Mouse (Mus musculus): ENCODE measurements around the gene Cdsn.

Cdsn gene

GRCm38 (mm10) chr17:35537421-35537820, 14.5 kb upstream of the Cdsn start:
- DNase-seq = no peak

DNA sequence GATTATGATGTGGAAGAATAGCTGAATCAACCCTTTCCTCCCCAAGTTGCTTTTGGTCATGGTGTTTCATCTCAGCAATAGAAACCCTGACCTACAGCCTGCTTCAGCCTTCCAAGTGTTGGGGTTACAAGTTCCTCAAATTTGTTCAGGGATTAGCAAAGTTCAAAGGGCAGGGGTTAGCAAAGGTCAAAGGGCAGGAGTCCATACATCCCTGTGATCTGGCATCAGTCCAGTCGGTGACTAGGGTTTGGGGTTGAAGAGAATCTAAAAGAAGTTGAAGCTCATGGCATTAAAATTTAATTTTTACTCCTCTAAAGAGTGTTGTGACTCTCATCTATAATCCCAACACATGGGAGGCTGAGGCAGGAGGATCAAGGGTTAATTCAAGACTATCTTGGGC, 13.5 kb upstream of the Cdsn start:
- no peak for DNase-seq

GRCm38 (mm10) chr17:35539540-35539939, 12.4 kb upstream of the Cdsn start:
- DNase-seq = no peak

DNA sequence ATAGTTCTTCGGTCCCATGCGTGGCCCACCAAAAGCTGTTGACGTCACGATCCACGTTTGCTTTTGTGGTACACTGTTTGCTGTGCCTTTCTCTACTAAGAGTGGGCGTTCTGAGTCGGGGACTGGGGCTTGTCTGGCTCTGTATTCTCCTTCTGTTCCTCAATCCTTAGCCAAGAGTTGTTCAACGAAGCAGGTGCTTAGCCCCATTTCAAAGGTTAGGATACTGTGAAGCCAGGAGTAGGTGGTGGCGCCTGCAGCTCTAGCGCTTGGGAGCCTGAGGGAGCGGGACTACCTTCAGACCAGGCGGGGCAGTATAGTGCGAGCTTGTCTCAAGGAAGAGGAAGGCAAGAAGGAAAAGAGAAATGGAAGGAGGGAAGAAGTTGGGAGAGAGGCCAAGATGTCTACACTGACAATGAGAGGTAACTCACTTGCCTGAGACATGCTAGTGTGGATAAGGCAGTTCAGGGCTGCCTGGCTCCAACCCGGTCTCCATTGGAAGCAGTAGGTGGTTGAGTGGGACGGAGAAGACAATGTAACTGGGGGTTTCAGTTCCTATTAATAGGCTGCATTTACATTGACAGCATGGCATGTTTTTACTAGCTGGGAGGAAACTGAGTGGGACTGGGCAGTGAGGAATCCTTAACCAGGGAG, 9.0 kb upstream of the Cdsn start:
- DNase-seq = no peak

- DNase-seq = no peak
Measured at GRCm38 (mm10) chr17:35543412-35543861, 8.5 kb upstream of the Cdsn start.

- DNase-seq = no peak
Measured at GRCm38 (mm10) chr17:35544001-35544400, 7.9 kb upstream of the Cdsn start.

GRCm38 (mm10) chr17:35544680-35545079, 7.2 kb upstream of the Cdsn start:
- peak; percentile 65 for DNase-seq

DNA sequence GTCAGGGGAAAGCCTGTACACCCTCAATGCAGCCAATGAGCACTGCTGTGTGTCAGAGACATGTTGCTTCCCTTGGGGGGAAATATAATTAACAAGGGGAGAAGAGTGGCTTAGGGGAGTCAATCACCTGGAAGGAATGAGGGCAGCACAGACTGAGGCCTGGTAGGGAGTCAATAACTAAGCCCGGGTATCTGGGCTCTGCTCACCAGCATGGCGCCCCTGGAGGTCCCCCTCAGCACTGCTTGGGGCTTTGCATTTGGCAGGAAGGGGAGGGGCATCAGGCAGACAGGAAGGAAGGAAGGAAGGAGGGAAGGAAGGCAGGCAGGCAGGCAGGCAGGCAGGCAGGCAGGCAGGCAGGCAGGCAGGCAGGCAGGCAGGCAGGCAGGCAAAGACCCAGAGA, 4.5 kb upstream of the Cdsn start:
- no peak for DNase-seq

- no peak for DNase-seq
Measured at GRCm38 (mm10) chr17:35548636-35549035, 3.3 kb upstream of the Cdsn start.

GRCm38 (mm10) chr17:35549437-35550142, 2.3 kb upstream of the Cdsn start:
- peak; percentile 85 for DNase-seq

GRCm38 (mm10) chr17:35550143-35550494, 1.8 kb upstream of the Cdsn start:
- no peak for DNase-seq

DNA sequence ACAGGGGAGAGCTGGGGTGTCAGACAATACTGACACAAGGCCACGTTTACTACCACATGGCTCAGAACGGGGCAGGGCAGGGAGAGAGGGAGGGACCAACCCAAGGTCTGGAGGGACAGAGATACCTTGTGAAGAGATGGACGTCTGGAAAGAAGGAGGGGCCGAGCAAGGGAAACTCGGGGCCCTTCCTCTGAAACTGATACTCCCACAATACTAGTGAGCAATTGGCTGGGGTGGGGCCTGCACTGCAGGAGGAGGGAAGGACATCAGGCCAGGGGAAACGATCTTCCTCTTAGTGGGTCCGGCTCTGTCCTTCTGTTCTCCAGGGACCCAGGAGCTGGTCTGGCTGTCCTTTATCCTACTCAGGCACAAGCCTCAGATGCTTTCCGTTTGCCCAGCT, 1.1 kb upstream of the Cdsn start:
- DNase-seq = no peak

DNA sequence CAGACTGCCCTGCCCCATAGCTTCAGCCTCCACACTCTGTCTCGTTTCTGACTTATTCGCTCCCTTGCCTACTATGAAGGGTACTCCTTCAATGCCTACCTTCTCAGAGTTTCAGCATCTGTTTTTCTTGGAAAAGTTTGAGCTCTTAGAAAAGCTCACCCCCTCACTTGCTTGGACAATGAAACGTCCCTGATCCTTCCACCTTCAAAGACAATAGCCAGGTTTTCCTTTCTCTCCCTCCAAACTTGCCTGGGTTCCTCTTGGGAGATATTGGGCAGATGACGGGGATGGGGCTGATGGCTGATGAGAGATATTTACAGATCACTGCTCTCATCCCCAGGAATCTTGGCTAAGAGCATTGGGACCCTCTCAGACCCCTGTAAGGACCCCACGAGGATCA, 2.4 kb downstream of the Cdsn start:
- DNase-seq = no peak

- DNase-seq = no peak
Measured at GRCm38 (mm10) chr17:35554761-35555397, 3.0 kb downstream of the Cdsn start.

DNA sequence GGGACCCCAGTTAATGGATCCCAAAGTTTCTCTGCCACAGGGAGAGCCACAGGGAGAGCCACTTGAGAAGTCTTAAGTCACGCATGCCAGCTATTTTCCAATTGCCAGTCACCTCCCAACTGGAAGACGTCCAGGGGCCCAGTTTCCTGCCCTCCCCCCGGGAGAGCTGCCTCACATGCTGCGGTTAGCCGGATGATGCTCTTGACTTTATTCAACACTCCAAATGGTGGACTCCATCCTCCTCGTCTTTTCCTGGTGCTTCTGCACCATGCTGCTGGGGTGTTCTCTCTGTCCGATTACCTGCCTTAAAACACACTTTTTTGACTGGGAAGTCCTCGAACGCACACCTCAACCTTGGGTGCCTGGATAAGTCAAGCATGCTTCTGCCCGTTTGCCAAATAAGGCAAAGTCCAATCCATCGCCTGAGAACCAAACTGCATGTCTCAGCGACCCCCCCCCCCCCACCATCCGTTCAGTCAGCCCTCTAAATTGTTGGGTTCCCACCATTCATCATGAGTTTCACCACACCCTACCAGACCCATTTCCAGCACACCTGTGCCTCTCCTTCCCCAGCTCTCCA, 4.3 kb downstream of the Cdsn start:
- DNase-seq = no peak

DNA sequence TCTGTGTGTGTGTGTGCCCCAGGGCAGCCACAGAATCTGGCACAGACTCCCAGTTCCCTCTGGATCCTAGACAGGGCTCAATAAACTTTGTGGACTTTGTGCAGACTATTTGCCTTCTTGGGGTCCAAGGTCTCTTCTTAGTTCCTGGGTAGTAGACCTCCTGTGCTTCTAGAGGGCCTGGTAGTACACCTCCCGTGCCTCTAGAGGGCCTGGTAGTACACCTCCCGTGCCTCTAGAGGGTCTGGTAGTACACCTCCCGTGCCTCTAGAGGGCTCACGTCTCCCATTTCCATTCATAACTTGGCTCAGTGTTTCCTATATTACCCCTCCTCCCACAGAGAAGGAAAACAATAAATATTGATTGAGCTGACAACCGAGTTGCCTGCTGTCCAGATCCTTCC, 4.9 kb downstream of the Cdsn start:
- DNase-seq = peak; percentile 53

DNA sequence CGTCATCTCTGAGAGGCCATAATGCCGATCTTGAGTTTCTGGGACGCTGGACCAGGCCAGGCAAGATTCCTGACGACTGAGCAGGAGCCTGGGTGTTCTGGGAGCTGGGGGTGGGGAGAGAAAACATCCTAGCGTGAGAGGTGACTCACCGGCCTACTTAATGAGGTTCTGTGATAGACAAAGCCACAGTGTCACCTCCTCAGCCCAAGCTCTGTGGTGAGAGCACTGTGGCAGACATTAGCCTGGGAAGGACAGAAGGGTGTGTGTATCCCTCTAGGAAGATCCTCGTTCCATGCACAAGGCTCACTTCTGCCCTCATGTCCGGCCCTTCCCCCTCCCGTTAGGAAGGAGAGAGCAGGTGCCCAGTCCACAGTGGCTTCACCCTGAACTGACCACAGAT, 5.4 kb downstream of the Cdsn start:
- DNase-seq = no peak

- DNase-seq = no peak
Measured at GRCm38 (mm10) chr17:35558216-35558615, 6.3 kb downstream of the Cdsn start.

DNA sequence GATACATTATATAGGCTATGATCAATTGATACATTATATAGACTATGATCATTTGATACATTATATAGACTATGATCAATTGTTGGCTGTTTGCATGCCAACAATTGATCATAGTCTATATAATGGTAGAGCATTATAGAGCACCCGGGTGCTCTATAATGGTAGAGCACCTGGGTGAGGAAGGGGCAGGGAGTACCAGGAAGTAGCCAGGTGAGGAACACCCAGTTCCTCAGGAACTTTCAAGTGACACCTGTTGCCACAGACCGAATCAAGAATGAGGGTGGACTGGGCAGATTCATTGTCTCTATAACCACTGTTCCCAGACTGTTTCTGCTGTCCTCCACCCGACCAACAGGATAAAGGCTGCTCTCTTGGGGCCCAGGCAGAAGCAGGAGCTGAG, 15.2 kb downstream of the Cdsn start, which contains the start of gene 2300002M23Rik:
2300002M23Rik (plus strand) TSS at position 301 of the 400 bp plus-strand sequence.
- no peak for DNase-seq

DNA sequence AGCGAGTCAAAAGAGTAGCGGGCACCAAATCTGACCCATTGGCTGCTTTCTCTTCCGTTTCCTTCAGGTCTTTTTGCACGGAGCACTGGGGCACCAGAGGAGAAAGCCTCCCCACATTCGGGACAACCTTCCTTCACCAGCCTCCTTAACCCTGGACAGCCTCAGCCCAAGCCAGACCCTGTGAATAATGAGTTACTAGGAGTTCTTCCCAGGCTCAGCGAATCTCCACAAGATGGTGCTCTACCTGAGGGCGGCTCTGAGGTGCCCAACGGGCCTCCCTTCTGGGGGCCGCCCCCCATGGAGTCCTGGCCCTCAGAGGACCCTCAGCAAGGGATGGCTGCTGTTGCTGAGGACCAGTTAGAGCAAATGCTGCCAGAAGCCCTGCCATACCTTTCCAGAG, 15.8 kb downstream of the Cdsn start:
- DNase-seq = no peak

DNA sequence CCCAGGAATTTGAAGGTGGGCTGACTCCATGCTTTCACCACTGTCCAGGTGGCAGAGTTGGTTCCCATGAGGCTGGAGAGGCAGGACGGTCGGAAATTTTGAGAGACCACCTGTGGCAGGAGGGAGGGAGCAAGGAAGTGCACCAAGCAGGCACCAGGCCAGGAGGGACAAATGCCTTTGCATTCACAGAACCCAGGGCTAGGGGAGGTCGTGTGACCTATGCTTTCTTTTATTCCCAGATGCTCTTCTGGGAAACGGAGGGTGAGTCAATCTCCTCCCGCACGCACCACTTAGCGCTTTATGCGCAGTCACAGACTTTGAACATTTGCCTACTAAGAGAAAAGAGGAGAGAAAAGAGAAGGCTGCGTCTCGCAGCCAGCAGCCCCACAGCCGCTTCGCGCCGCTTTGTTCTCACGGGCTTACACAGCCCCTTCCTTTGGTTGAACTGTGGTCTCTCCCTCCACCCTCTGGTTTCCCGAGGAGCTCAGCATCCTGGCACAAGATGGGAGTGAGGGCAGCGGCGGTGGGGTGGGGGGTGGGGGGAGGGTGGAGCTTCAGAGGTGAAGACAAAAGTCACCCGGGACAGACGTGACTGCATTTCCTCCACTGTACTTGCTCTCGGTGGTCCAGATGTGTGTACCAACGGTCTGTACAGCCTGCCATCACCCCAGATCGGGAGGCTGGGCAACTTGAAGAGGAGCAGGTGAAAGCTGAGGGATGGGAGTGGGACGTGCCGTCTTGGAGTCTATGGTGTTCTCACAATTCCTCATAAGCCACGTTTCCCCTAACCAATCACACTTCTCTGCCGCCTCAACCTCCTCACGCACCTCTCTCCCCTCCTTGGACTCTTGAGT, 17.4 kb downstream of the Cdsn start:
- no peak for DNase-seq

GRCm38 (mm10) chr17:35570836-35571235, 18.9 kb downstream of the Cdsn start:
- DNase-seq = no peak

DNA sequence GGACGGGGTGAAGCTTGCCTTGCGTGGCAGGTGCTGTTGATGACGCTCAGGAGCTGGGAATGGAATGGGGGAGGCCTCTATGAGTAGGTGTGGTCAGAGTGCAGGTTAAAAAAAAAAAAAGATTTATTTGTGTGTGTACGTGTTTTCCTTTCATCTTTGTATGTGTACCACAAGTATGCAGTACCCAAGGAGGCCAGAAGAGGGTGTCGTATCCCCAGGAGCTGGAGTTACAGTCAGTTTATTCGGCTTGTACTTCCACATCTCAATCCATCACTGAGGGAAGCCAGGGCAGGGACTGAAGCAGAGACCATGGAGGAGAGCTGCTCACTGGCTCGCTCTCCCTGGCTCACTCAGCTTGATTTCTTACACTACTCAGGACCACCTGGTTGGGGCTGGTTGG, 19.5 kb downstream of the Cdsn start:
- DNase-seq = no peak

Data from right cerebral cortex, postnatal 14 days (tissue).